Mouse (Mus musculus) lung, adult 10 weeks (tissue): Measurements from ENCODE around the gene Zfp429. TPM values are rescaled to one million over a fixed set of nuclear protein-coding genes. Genes with fewer than 3 reads are reported as not detected.

Experiments
- polyA plus RNA-seq: library from polyadenylated mRNA; stranded (reverse); fragments of 350-450 nt; fragmentation: Illumina TruSeq; extraction: RNeasy Lipid Tissue Mini Kit (QIAGEN cat#74804); gene quantifications from one replicate; pipeline ENCODE4 v1.2.3, GENCODE M21; 2014; ENCODE audit warnings: low read depth, low replicate concordance; ENCODE audit not compliant: insufficient read depth

Gene Zfp429
- 4.6 TPM for polyA plus RNA-seq

GRCm38 (mm10) chr13:67399183-67399903 lies at the start of gene Zfp429:
Zfp429 (minus strand) TSS chr13:67399819.

GRCm38 (mm10) chr13:67421207-67421857 lies 21.7 kb upstream of the Zfp429 start, which contains the start of gene Zfp459:
Zfp459 (minus strand) TSS chr13:67421418.

GRCm38 (mm10) chr13:67375050-67375911 lies 24.3 kb downstream of the Zfp429 start, which contains the start of the genes Gm28041 and Zfp456:
Gm28041 (minus strand) TSS chr13:67375733.
Zfp456 (minus strand) TSS chr13:67375810.

GRCm38 (mm10) chr13:67360131-67360744 lies 39.4 kb downstream of the Zfp429 start, which contains the start of the genes Gm28044 and Zfp953:
Gm28044 (minus strand) TSS chr13:67360536.
Zfp953 (minus strand) TSS chr13:67360605.

Other genes starting within 250 kb of the Zfp429 start
- gene Rsl1, start 226.6 kb downstream of the Zfp429 start, polyA plus RNA-seq: 4.4 TPM
- 2.2 TPM for gene Zfp455, start 205.3 kb downstream of the Zfp429 start, polyA plus RNA-seq
- 0.58 TPM for gene Zfp458, start 121.4 kb downstream of the Zfp429 start, polyA plus RNA-seq
- gene Zfp457, start 93.3 kb downstream of the Zfp429 start, polyA plus RNA-seq: 0.69 TPM
- gene Zfp595, start 67.2 kb downstream of the Zfp429 start, polyA plus RNA-seq: 2.9 TPM
- not detected for gene Gm28044, start 39.3 kb downstream of the Zfp429 start, polyA plus RNA-seq
- gene Zfp953, start 39.2 kb downstream of the Zfp429 start, polyA plus RNA-seq: 2.0 TPM
- 0.96 TPM for gene Gm28041, start 24.1 kb downstream of the Zfp429 start, polyA plus RNA-seq
- gene Zfp456, start 24.0 kb downstream of the Zfp429 start, polyA plus RNA-seq: 1.3 TPM
- 0.52 TPM for gene Zfp459, start 21.6 kb upstream of the Zfp429 start, polyA plus RNA-seq
- 7.7 TPM for gene Zfp874a, start 51.8 kb upstream of the Zfp429 start, polyA plus RNA-seq
- gene Zfp874b, start 84.4 kb upstream of the Zfp429 start, polyA plus RNA-seq: 7.2 TPM
- 5.1 TPM for gene Zfp58, start 100.7 kb upstream of the Zfp429 start, polyA plus RNA-seq
- gene Gm26965, start 126.3 kb upstream of the Zfp429 start, polyA plus RNA-seq: not detected
- 21.7 TPM for gene Zfp87, start 126.4 kb upstream of the Zfp429 start, polyA plus RNA-seq
- gene Zfp748, start 154.0 kb upstream of the Zfp429 start, polyA plus RNA-seq: 4.4 TPM
- 3.4 TPM for gene Zfp729b, start 209.9 kb upstream of the Zfp429 start, polyA plus RNA-seq
- not detected for gene Gm49345, start 237.9 kb upstream of the Zfp429 start, polyA plus RNA-seq
- gene Zfp729a, start 238.0 kb upstream of the Zfp429 start, polyA plus RNA-seq: 6.4 TPM